Mouse (Mus musculus): Measurements from ENCODE around the gene Retreg3.

GRCm38 (mm10) chr11:101148751-101149150 is 29.1 kb upstream of the Retreg3 start:
- TF ChIP-seq POLR2A (IDR thresholded peaks at IDR 0.05; ENCODE audit: low read depth, low read length) = no peak
- no peak for TF ChIP-seq CTCF (IDR thresholded peaks at IDR 0.05; ENCODE audit: borderline replicate concordance, insufficient read depth, low read length)
